Mouse (Mus musculus): ENCODE measurements around the gene Vangl2. TPM values are rescaled to one million over a fixed set of nuclear protein-coding genes. Genes with fewer than 3 reads are reported as not detected.

Vangl2 gene
- total and polyA plus RNA-seq, 2 experiments = 0.28 to 0.49 TPM

- no peaks in the 10 kb centered on the region for H3K36me3 ChIP-seq (ENCODE audit: control insufficient read depth, insufficient read depth, low read length)
- H3K9ac ChIP-seq (ENCODE audit: low read depth, low read length) = no peak overlapping the region
- no peaks in the 10 kb centered on the region for H3K79me2 ChIP-seq (ENCODE audit: control insufficient read depth, insufficient read depth, low read length)
- WGBS = 90% methylated on average over 10 of the region's 10 CpGs
- H3K27me3 ChIP-seq (ENCODE audit: control insufficient read depth, insufficient read depth, low read length) = no peaks in the 10 kb centered on the region
- H3K4me3 ChIP-seq (ENCODE audit: insufficient read depth, low read depth, low read length) = no peak overlapping the region
- no peak overlapping the region for H3K27ac ChIP-seq (replicated peaks; ENCODE audit: insufficient read depth, low read depth, low read length)
- DNase-seq (ENCODE audit: extremely low read depth, low read depth, low spot score) = no peak
- TF ChIP-seq POLR2A (IDR thresholded peaks at IDR 0.05; ENCODE audit: extremely low read depth, insufficient read depth, low read length) (no peak), CTCF (IDR thresholded peaks at IDR 0.05; ENCODE audit: low read depth, low read length) (no peak)
- H3K4me1 ChIP-seq (ENCODE audit: control insufficient read depth, insufficient read depth, low read length) = no peaks in the 10 kb centered on the region
Observed at GRCm38 (mm10) chr1:172019863-172020521, 8.3 kb downstream of the Vangl2 start.

GRCm38 (mm10) chr1:172019339-172019738 lies 8.9 kb downstream of the Vangl2 start:
- TF ChIP-seq CTCF (IDR thresholded peaks at IDR 0.05; ENCODE audit: low read depth, low read length) (no peak), POLR2A (IDR thresholded peaks at IDR 0.05; ENCODE audit: extremely low read depth, insufficient read depth, low read length) (no peak)
- H3K36me3 ChIP-seq (ENCODE audit: control insufficient read depth, insufficient read depth, low read length) = no peaks in the 10 kb centered on the region

GRCm38 (mm10) chr1:172018336-172019311 lies 9.6 kb downstream of the Vangl2 start:
- H3K36me3 ChIP-seq (ENCODE audit: control insufficient read depth, insufficient read depth, low read length) = no peaks in the 10 kb centered on the region
- DNase-seq (ENCODE audit: extremely low read depth, low read depth, low spot score) = no peak
- no peak overlapping the region for H3K4me3 ChIP-seq (ENCODE audit: insufficient read depth, low read depth, low read length)
- H3K4me1 ChIP-seq (ENCODE audit: control insufficient read depth, insufficient read depth, low read length) = no peaks in the 10 kb centered on the region
- H3K9ac ChIP-seq (ENCODE audit: low read depth, low read length) = no peak overlapping the region
- no peaks in the 10 kb centered on the region for H3K27me3 ChIP-seq (ENCODE audit: control insufficient read depth, insufficient read depth, low read length)
- WGBS = 93% methylated on average over 9 of the region's 9 CpGs
- no peak for TF ChIP-seq POLR2A (IDR thresholded peaks at IDR 0.05; ENCODE audit: extremely low read depth, insufficient read depth, low read length)
- TF ChIP-seq CTCF (IDR thresholded peaks at IDR 0.05; ENCODE audit: low read depth, low read length) = no peak
- no peak overlapping the region for H3K27ac ChIP-seq (replicated peaks; ENCODE audit: insufficient read depth, low read depth, low read length)
- no peaks in the 10 kb centered on the region for H3K79me2 ChIP-seq (ENCODE audit: control insufficient read depth, insufficient read depth, low read length)

More at GRCm38 (mm10) chr1:172019339-172019738, 8.9 kb downstream of the Vangl2 start:
- no peaks in the 10 kb centered on the region for H3K4me1 ChIP-seq (ENCODE audit: control insufficient read depth, insufficient read depth, low read length)
- no peaks in the 10 kb centered on the region for H3K27me3 ChIP-seq (ENCODE audit: control insufficient read depth, insufficient read depth, low read length)
- H3K4me3 ChIP-seq (ENCODE audit: insufficient read depth, low read depth, low read length) = no peak overlapping the region
- no peak overlapping the region for H3K27ac ChIP-seq (replicated peaks; ENCODE audit: insufficient read depth, low read depth, low read length)
- 93% methylated on average over 4 of the region's 4 CpGs for WGBS
- DNase-seq (ENCODE audit: extremely low read depth, low read depth, low spot score) = no peak
- no peaks in the 10 kb centered on the region for H3K79me2 ChIP-seq (ENCODE audit: control insufficient read depth, insufficient read depth, low read length)
- H3K9ac ChIP-seq (ENCODE audit: low read depth, low read length) = no peak overlapping the region

GRCm38 (mm10) chr1:172017517-172018070 lies 10.7 kb downstream of the Vangl2 start:
- Histone ChIP-seq H3K27ac (replicated peaks; ENCODE audit: insufficient read depth, low read depth, low read length) (no peak overlapping the region), H3K4me3 (ENCODE audit: insufficient read depth, low read depth, low read length) (no peak overlapping the region), H3K79me2 (ENCODE audit: control insufficient read depth, insufficient read depth, low read length) (no peaks in the 10 kb centered on the region), H3K4me1 (ENCODE audit: control insufficient read depth, insufficient read depth, low read length) (no peaks in the 10 kb centered on the region), H3K9ac (ENCODE audit: low read depth, low read length) (no peak overlapping the region), H3K36me3 (ENCODE audit: control insufficient read depth, insufficient read depth, low read length) (no peaks in the 10 kb centered on the region), H3K27me3 (ENCODE audit: control insufficient read depth, insufficient read depth, low read length) (no peaks in the 10 kb centered on the region)
- DNase-seq (ENCODE audit: extremely low read depth, low read depth, low spot score) = no peak
- 94% methylated on average over 6 of the region's 6 CpGs for WGBS
- TF ChIP-seq POLR2A (IDR thresholded peaks at IDR 0.05; ENCODE audit: extremely low read depth, insufficient read depth, low read length) (no peak), CTCF (IDR thresholded peaks at IDR 0.05; ENCODE audit: low read depth, low read length) (no peak)

- Histone ChIP-seq H3K9ac (ENCODE audit: low read depth, low read length) (no peak overlapping the region), H3K27me3 (ENCODE audit: control insufficient read depth, insufficient read depth, low read length) (no peaks in the 10 kb centered on the region), H3K36me3 (ENCODE audit: control insufficient read depth, insufficient read depth, low read length) (no peaks in the 10 kb centered on the region), H3K4me1 (ENCODE audit: control insufficient read depth, insufficient read depth, low read length) (no peaks in the 10 kb centered on the region), H3K27ac (replicated peaks; ENCODE audit: insufficient read depth, low read depth, low read length) (no peak overlapping the region), H3K79me2 (ENCODE audit: control insufficient read depth, insufficient read depth, low read length) (no peaks in the 10 kb centered on the region), H3K4me3 (ENCODE audit: insufficient read depth, low read depth, low read length) (no peak overlapping the region)
- WGBS = 84% methylated on average over 6 of the region's 6 CpGs
- DNase-seq (ENCODE audit: extremely low read depth, low read depth, low spot score) = no peak
- TF ChIP-seq CTCF (IDR thresholded peaks at IDR 0.05; ENCODE audit: low read depth, low read length) = no peak
- TF ChIP-seq POLR2A (IDR thresholded peaks at IDR 0.05; ENCODE audit: extremely low read depth, insufficient read depth, low read length) = no peak
Observed at GRCm38 (mm10) chr1:172016660-172017516, 11.4 kb downstream of the Vangl2 start.

Data from liver, adult 2 months (tissue).